Mouse (Mus musculus) granulocyte monocyte progenitor cell, adult 5-6 weeks (primary cell): Measurements from ENCODE around the gene Hmgb1. TPM values are rescaled to one million over a fixed set of nuclear protein-coding genes. Genes with fewer than 3 reads are reported as not detected.

Source experiments
- ATAC-seq: replicated peaks from 2 replicates; pipeline ENCODE4 v1.8.0; 2016; ENCODE audit warnings: mild to moderate bottlenecking, moderate TSS enrichment, inconsistent platforms; ENCODE audit not compliant: poor library complexity, severe bottlenecking
- total RNA-seq, 2 experiments: library from RNA; stranded (forward) in 1 of 2; stranded (reverse) in 1 of 2; fragments of 200-712, 200-1000 nt in 1 of 2; fragments of >200 nt in 1 of 2; fragmentation: Nextera tagmentation in 1 of 2; gene quantifications; 2 replicates each; pipeline ENCODE4 v1.2.3; 2014 to 2017

Hmgb1 gene
- total RNA-seq, 2 experiments from 2014 or later: 1,067 to 1,480 TPM

DNA sequence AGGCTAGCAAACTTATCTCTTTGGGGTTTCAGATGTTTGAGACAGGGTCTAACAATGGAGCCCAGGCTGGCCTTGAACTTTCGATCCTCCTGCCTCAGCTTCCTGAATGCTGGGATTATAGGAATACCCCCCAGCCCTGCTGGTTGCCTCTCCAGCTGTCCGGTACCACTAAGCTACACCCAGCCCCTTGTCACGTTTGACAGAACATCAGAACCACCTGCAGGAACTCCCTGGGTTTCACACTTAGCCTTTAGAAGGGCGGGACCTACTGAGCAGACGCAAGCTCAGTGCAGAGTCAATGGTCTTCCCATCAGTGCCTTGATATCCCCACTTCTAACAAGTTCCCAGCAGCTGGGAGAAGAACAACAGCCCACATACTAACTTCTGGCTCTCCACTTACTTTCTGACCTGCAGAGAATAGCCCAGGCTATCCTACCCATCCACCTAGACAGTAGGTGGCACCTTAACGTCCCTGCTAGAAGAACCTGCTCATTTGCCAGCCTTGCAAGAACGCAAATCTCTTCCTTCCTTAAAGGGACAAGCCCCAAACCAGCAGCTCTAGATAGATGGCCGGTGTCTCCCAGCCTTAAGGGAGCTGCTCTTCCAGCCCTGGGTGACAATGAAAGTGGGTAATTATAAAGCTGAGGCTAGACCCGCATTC, 178.5 kb downstream of the Hmgb1 start:
- ATAC-seq: peak; percentile 8; the same call in 1 of the 2 replicates

DNA sequence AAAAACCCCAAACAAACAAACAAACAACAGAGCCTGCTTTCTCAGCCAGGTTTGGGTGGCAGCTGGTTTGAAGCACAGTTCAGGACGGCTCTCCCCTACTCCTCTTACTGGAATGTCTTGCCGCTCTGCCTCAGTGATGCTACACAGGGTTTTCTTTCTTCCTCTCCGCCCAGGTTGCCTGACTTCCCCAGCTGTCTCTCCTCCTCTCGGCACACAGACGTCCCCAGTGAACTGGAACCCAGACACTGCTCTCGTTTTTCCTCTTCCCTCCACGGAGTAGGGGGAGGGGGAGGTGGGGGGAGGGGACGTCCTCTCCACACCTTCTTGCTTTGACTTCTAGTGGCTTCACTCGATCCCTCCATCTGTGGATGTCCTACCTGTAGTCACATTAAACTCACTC, 179.2 kb downstream of the Hmgb1 start:
- ATAC-seq: no peak

DNA sequence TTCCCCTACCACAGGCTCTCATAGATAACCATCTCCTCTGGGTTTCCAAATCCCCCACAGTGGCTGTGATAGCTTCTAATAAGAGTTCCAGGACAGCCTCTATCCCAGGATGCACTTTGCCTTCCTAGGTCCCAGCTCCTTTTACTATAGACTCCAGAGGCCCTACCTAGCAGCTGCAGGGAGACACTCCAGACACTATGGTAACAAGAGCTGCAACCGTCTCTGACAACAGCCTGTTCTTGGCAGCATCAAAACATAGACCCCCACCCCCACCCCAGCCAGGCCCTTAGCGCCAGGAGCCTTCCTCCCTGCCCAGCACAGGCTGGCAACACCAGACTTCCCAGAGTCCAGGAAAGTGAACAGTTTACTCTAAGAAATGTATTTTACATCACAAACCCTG, 181.2 kb downstream of the Hmgb1 start:
- no peak for ATAC-seq

DNA sequence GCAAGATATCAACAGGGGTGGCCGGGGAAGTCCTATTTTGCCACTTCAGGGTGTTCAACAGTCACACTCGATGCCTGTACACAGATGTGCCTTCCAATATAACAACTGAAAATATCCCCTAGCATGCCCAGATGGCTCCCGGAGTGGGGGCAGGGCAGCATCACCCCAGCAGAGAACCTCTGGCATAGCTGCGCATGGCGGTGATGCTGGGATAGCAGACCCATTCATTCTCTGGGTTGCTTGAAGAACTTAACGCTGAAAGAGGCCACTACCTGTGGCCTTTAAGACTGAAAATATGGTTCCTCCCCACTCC, 181.5 kb downstream of the Hmgb1 start:
- no peak for ATAC-seq

DNA sequence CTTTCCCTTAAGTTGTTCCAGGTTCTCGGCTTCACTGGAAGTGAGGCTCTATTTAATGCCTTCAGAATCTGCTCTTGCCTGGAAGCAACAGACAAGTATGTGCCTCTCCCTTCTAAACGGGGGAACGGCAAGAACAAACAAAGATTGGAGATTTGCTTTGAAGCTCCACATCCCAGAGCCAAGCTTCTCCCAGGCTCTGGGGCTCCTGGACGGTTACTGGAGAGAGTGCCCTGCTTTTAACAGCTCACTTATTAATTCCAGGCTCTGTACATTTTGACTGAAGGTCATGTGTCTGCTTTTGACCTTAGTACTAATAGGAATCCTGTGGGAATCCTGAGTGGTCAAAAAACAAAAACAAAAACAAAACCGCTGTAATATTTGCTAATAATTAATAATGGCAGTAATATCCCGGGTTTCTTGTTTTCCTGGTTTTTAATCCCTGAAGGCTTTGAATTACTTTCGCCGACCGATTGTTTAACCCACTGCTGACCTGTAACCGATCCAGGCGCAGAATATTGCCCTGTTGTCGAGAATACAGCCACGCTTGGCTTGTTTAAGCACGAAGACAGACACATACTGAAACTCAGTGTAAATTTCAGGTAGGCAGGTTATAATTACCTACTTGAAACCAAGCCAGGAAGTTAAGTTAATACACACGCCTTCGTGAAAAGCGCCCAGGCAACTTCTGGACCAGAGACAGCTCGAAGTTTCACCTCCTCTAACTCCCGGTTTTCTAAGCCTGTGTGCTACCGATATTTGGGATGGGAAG, 182.1 kb downstream of the Hmgb1 start:
- no peak for ATAC-seq

DNA sequence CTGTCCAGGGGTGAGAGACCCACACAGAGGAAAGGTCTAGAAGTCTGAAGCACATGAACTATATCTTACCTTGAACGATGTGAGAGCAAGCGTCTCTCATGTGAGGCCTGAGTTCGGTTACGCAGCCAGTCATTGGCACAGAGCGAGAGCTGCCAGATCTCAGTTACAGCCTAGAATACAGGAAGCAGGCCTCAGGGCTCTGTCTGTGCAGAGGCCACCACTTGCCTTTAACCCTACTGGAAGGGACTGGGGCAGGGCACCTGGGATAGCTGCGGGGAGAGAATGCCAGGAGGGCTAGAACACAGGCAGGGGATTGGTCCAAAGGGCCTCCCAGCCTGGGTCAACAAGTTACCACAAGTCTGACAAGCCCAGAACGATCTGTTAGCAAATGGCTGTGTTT, 184.5 kb downstream of the Hmgb1 start:
- ATAC-seq: no peak

DNA sequence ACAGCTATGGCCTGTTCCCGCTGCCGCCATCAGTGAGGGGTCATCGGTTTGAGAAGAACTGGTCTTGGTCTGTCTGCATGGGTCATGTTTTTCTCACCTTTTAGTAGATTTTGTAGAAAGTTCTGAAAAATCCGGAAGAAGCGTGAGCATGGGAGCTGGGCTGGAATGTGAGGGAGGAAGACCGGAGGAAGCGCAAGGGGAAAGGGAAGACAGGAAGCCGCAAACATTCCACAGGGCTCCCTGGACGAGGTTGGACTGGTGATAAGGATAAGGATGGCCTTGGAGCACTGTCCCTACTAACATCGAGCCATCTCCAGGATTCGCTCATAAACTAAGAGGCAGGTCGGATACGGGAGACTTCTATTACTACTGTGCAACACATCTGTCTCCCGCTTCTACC, 185.8 kb downstream of the Hmgb1 start:
- no peak for ATAC-seq

DNA sequence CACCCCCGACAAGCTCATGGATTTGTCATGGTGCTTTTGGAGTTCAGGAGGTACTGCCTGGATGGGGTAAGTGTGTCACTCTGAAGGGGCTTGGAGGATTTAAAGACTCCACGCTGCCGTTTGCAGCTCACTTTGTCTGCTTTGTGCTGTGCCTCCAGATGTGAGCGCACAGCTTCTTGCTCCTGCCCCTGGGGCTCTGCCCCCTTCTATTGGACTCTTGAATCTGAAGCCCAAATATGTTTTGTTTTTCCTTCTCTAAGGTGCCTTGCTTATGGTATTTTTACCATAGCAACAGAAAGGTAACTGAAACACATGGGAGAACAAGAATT, 187.6 kb downstream of the Hmgb1 start:
- ATAC-seq: no peak

Other genes with a start within 250 kb of the Hmgb1 start
- 4.6 TPM in 1 of 2 replicates, not detected in the other for gene Gm42791, start 189.3 kb downstream of the Hmgb1 start, total RNA-seq (2014; fragmentation: Nextera tagmentation)
- gene Gm42791, start 189.3 kb downstream of the Hmgb1 start, total RNA-seq (2017): 3.8 TPM in 1 of 2 replicates, not detected in the other
- 23.7 and 47.8 TPM in 2 replicates for gene Uspl1, start 139 bp downstream of the Hmgb1 start, total RNA-seq (2014; fragmentation: Nextera tagmentation)
- gene Uspl1, start 139 bp downstream of the Hmgb1 start, total RNA-seq (2017): 33.7 and 34.6 TPM in 2 replicates
- 387 and 445 TPM in 2 replicates for gene Alox5ap, start 80.3 kb upstream of the Hmgb1 start, total RNA-seq (2014; fragmentation: Nextera tagmentation)
- gene Alox5ap, start 80.3 kb upstream of the Hmgb1 start, total RNA-seq (2017): 356 and 457 TPM in 2 replicates
- gene Medag, start 227.3 kb upstream of the Hmgb1 start, total RNA-seq (2014; fragmentation: Nextera tagmentation): not detected in 2 replicates
- not detected in 2 replicates for gene Medag, start 227.3 kb upstream of the Hmgb1 start, total RNA-seq (2017)